In genomic region chr11:72206341-72207203, GRCm38 (mm10) we compare ENCODE assay signal across 8 mouse cellular contexts. TPM values are rescaled to one million over a fixed set of nuclear protein-coding genes. Genes with fewer than 3 reads are reported as not detected.
DNase-seq lines count a peak whose midpoint lies in the region; ATAC-seq and TF ChIP-seq lines count a peak whose summit lies in the region.

Gm43951 (minus strand) TSS chr11:72206840.

- no peak within 1 kb of the TSS for H3K27ac ChIP-seq in CH12.LX (ENCODE audit: insufficient read depth, low read depth)
- H3K27ac ChIP-seq in heart, embryonic 13.5 days (replicated peaks): peak within 1 kb of the TSS; percentile 50; the same call in 1 of the 2 replicates
- H3K27ac ChIP-seq in layer of hippocampus, adult 2 months: peak within 1 kb of the TSS; percentile 92
- peak within 1 kb of the TSS; percentile 68 for H3K27ac ChIP-seq in macrophage
- H3K27ac ChIP-seq in small intestine, adult 2 months (ENCODE audit: insufficient read depth, low read depth, low read length): peak within 1 kb of the TSS; percentile 92

- H3K9ac ChIP-seq in CH12.LX (ENCODE audit: insufficient read depth, low read depth): peak within 1 kb of the TSS; percentile 92
- H3K9ac ChIP-seq in heart, embryonic 13.5 days: peak within 1 kb of the TSS; percentile 93

- H3K4me3 ChIP-seq in CH12.LX (replicated peaks in 1 of 3; ENCODE audit: low read depth in 2 of 3, low read length in 2 of 3, poor library complexity in 1 of 3) (peak within 1 kb of the TSS; percentile 66 to 94 (median 78)), macrophage (ENCODE audit: inconsistent target) (peak within 1 kb of the TSS; percentile 98)
- H3K4me3 ChIP-seq in heart, embryonic 13.5 days: peak within 1 kb of the TSS; percentile 91
- H3K4me3 ChIP-seq in layer of hippocampus, adult 2 months: peak within 1 kb of the TSS; percentile 92
- peak within 1 kb of the TSS; percentile 91 for H3K4me3 ChIP-seq in small intestine, adult 2 months (ENCODE audit: low read depth, low read length)

- 1% methylated on average over 43 of the region's 43 CpGs for WGBS in heart, embryonic 13.5 days
- WGBS in macrophage (ENCODE audit: missing documents): 3% methylated on average over 34 of the region's 43 CpGs
- WGBS in small intestine, adult 2 months: 1% methylated on average over 43 of the region's 43 CpGs

- DNase-seq in frontal cortex, postnatal 10 days (ENCODE audit: low spot score in 2 of 2): peak; percentile 27 to 37
- no peak for DNase-seq in frontal cortex, postnatal 14 days (ENCODE audit: low spot score in 2 of 2)
- DNase-seq in CH12.LX (ENCODE audit: extremely low read depth): peak; percentile 29
- peak; percentile 34 to 44 for DNase-seq in cerebellum, postnatal 36 days
- peak in 1 of 2 experiments; percentile 31 for DNase-seq in layer of hippocampus, adult 2 months (ENCODE audit: low spot score in 2 of 2)

- in situ Hi-C loops in CH12.LX (cut with MboI; ENCODE audit: low pct_ligation_motif_present, low pct_unique_long_range_greater_than_20kb, low sequenced_read_pairs): loop anchor here (5.0 to 25.0 kb wide), 2 partner anchors 139 to 331 kb away; no protein-coding TSS in a partner anchor

- no peaks in the 10 kb centered on the region for H3K9me3 ChIP-seq in CH12.LX (replicated peaks; ENCODE audit: low read length)
- H3K9me3 ChIP-seq in heart, embryonic 13.5 days: no peaks in the 10 kb centered on the region

- H3K4me2 ChIP-seq in CH12.LX (ENCODE audit: insufficient read depth, low read depth, poor library complexity, severe bottlenecking): peak within 1 kb of the TSS; percentile 98
- peak within 1 kb of the TSS; percentile 94 for H3K4me2 ChIP-seq in heart, embryonic 13.5 days

- H3K36me3 ChIP-seq in CH12.LX (replicated peaks in 1 of 2; ENCODE audit: control insufficient read depth in 1 of 2, insufficient read depth in 1 of 2, low read length in 1 of 2) (peaks cover 14 to 48% of the 10 kb centered on the region in 2 experiments), macrophage (ENCODE audit: inconsistent target) (peaks cover 16% of the 10 kb centered on the region; the same call in 1 of the 2 replicates)
- H3K36me3 ChIP-seq in heart, embryonic 13.5 days: peaks cover 35% of the 10 kb centered on the region
- H3K36me3 ChIP-seq in small intestine, adult 2 months (ENCODE audit: control insufficient read depth, insufficient read depth, low read length): peaks cover 16% of the 10 kb centered on the region

- no peak for ATAC-seq in heart, embryonic 13.5 days (ENCODE audit: extremely low read depth, insufficient number of reproducible peaks, low FRiP score, low TSS enrichment)

- no peaks in the 10 kb centered on the region for H3K27me3 ChIP-seq in CH12.LX (replicated peaks)
- H3K27me3 ChIP-seq in heart, embryonic 13.5 days (replicated peaks): no peaks in the 10 kb centered on the region
- no peaks in the 10 kb centered on the region for H3K27me3 ChIP-seq in small intestine, adult 2 months (ENCODE audit: control insufficient read depth, insufficient read depth, low read length)

- dilution Hi-C loops in CH12.LX (cut with MboI; ENCODE audit: extremely low pct_ligation_motif_present, extremely low pct_unique_long_range_greater_than_20kb, low sequenced_read_pairs): no loop called here

- TF ChIP-seq POLR2A in CH12.LX (IDR thresholded peaks at IDR 0.05; ENCODE audit: low read depth, low read length): no peak
- no peak for TF ChIP-seq POLR2A in small intestine, adult 2 months (IDR thresholded peaks at IDR 0.05; ENCODE audit: low read depth, low read length)

- H3K79me2 ChIP-seq in CH12.LX (replicated peaks; ENCODE audit: control insufficient read depth, extremely low read depth, insufficient read depth, poor library complexity, severe bottlenecking) (peaks cover 7% of the 10 kb centered on the region), macrophage (ENCODE audit: inconsistent target) (peaks cover 59% of the 10 kb centered on the region)

- TF ChIP-seq CTCF in CH12.LX (conservative IDR thresholded peaks at IDR 0.05 in 1 of 2, IDR thresholded peaks at IDR 0.05 in 1 of 2; ENCODE audit: low read depth in 2 of 2, low read length in 2 of 2): no peak
- peak; percentile 46 for TF ChIP-seq CTCF in layer of hippocampus, adult 2 months (conservative IDR thresholded peaks at IDR 0.05)
- no peak for TF ChIP-seq CTCF in small intestine, adult 2 months (IDR thresholded peaks at IDR 0.05; ENCODE audit: extremely low read depth, insufficient read length, insufficient replicate concordance, low read depth, low read length)

- TF ChIP-seq EP300 in CH12.LX (IDR thresholded peaks at IDR 0.05; ENCODE audit: low read length): no peak

- TF ChIP-seq RAD21 in CH12.LX (IDR thresholded peaks at IDR 0.05; ENCODE audit: low read depth, low read length): no peak

- H3K4me1 ChIP-seq in CH12.LX (ENCODE audit: control insufficient read depth in 1 of 2, insufficient read depth in 2 of 2): peaks cover 11 to 42% of the 10 kb centered on the region in 2 experiments
- peaks cover 17% of the 10 kb centered on the region for H3K4me1 ChIP-seq in heart, embryonic 13.5 days
- peaks cover 7% of the 10 kb centered on the region; the same call in 1 of the 2 replicates for H3K4me1 ChIP-seq in small intestine, adult 2 months (ENCODE audit: control insufficient read depth, insufficient read depth, insufficient read length, low read length)

TF ChIP-seq in CH12.LX, 34 proteins besides CTCF, POLR2A, EP300 and RAD21:
- TF ChIP-seq ZMIZ1 (IDR thresholded peaks at IDR 0.05; ENCODE audit: low read depth, low read length) (0 out of 2 replicates have a peak, but pooled peaks have one; percentile 32), BHLHE40 (IDR thresholded peaks at IDR 0.05; ENCODE audit: low read depth, low read length) (peak; percentile 25; the same call in 1 of the 2 replicates), MAX (IDR thresholded peaks at IDR 0.05; ENCODE audit: low read length) (peak; percentile 32; the same call in 1 of the 2 replicates), UBTF (IDR thresholded peaks at IDR 0.05; ENCODE audit: low read depth, low read length) (peak; percentile 74), ETS1 (conservative IDR thresholded peaks at IDR 0.05; ENCODE audit: low read depth, low read length) (no peak), HCFC1 (IDR thresholded peaks at IDR 0.05; ENCODE audit: low read depth, low read length) (no peak), CHD1 (IDR thresholded peaks at IDR 0.05; ENCODE audit: low read depth, low read length) (peak; percentile 75; the same call in 1 of the 2 replicates), NELFE (IDR thresholded peaks at IDR 0.05; ENCODE audit: low read depth, low read length) (peak; percentile 2; the same call in 1 of the 2 replicates)

RNA-seq across cellular contexts. Expression of gene Gm43951, which starts in this region (rescaled TPM):
- total RNA-seq in CH12.LX (2012; rRNA removed) (0.46 and 0.47 TPM in 2 replicates), CH12.LX (2014; rRNA removed) (not detected in 2 replicates)
- polyA plus RNA-seq in CH12.LX (2012; ENCODE audit: insufficient read length, low read depth) (0.39 and 0.44 TPM in 2 replicates), macrophage (2018) (0.19 to 0.22 TPM (median 0.21 TPM) in 3 replicates)
- polyA plus RNA-seq in heart, embryonic 13.5 days (2015; fragmentation: Nextera tagmentation; extraction: Ambion mirVana): 0.16 and 0.17 TPM in 2 replicates
- total RNA-seq in layer of hippocampus, adult 2 months (2021): 10 to 100 TPM; 11.0 to 14.1 TPM
- total RNA-seq in macrophage (2018; cell fraction: chromatin; rRNA removed): 10 to 100 TPM in 6 of 26 experiments, 1 to 10 TPM in 20; 2.0 to 12.2 (median 5.8) TPM
- total RNA-seq in macrophage (2018; cell fraction: cytosol; rRNA removed): under 1 TPM in 21 of 26 experiments, not detected in 5; 0.04 to 0.45 (median 0.18) TPM
- total RNA-seq in macrophage (2018; cell fraction: nucleus; rRNA removed): 10 to 100 TPM in 1 of 26 experiments, 1 to 10 TPM in 23, under 1 TPM in 2; 0.83 to 10.4 (median 3.0) TPM
- 0.19 TPM in 1 of 2 replicates, not detected in the other for polyA plus RNA-seq in small intestine, adult 2 months (2012; rRNA removed)

Comparison
In these comparisons a context has a peak if more than half of its experiments do, and no peak if none do; other contexts are left out.
1. RNA of gene Gm43951 (total RNA-seq): 11.0 to 14.1 TPM in layer of hippocampus, adult 2 months; 0.46 to 0.47 TPM in CH12.LX; every median in the first group is over 4 times any median in the second.
2. DNase-seq: peak in frontal cortex, postnatal 10 days (2 of 2) and cerebellum, postnatal 36 days (2 of 2); none in frontal cortex, postnatal 14 days (0 of 2).
3. Peak in DNase-seq, H3K4me3 ChIP-seq, H3K9ac ChIP-seq and H3K4me2 ChIP-seq in CH12.LX; RNA of the gene not detected or under 1 TPM.
4. Peak in every context shown above with its lines, with median percentiles within 50 percentile points of each other: H3K4me3 ChIP-seq.